Mouse (Mus musculus) thymus, adult 2 months (tissue): ENCODE measurements around the gene Cry2.

Experiments
- CTCF ChIP-seq: fragments of 200-500 bp; IDR thresholded peaks from 2 replicates; pipeline ENCODE4 v1.5.1; 2012; ENCODE audit warnings: mild to moderate bottlenecking, control low read depth, low read length, moderate library complexity, borderline replicate concordance; ENCODE audit not compliant: control insufficient read depth, poor library complexity, insufficient read depth; ENCODE audit errors: extremely low read depth
- POLR2A ChIP-seq: fragments of 200-500 bp; IDR thresholded peaks from 2 replicates; pipeline ENCODE4 v1.6.1; 2012; ENCODE audit warnings: mild to moderate bottlenecking, low read length, control low read depth, moderate library complexity; ENCODE audit not compliant: control insufficient read depth, poor library complexity, insufficient read depth; ENCODE audit errors: extremely low read depth

- TF ChIP-seq CTCF (no peak), POLR2A (no peak)
Measured at GRCm38 (mm10) chr2:92437366-92437765, 3.5 kb upstream of the Cry2 start.
